Mouse (Mus musculus) E14TG2a.4 (cell line): ENCODE data around the gene Ppfibp1.

Source experiments
- CTCF ChIP-seq: conservative IDR thresholded peaks from 2 replicates; pipeline ENCODE4 v1.5.1; 2014; ENCODE audit warnings: low read length
- NANOG ChIP-seq: IDR thresholded peaks from 2 replicates; pipeline ENCODE4 v1.6.1; 2014; ENCODE audit warnings: borderline replicate concordance, low read length, mixed read lengths
- POU5F1 ChIP-seq: IDR thresholded peaks from 2 replicates; pipeline ENCODE4 v1.6.1; 2014; ENCODE audit warnings: low read length, borderline replicate concordance

GRCm38 (mm10) chr6:146984569-146984968 is 96.3 kb downstream of the Ppfibp1 start:
- no peak for TF ChIP-seq CTCF
- no peak for TF ChIP-seq POU5F1
- no peak for TF ChIP-seq NANOG
